Mouse (Mus musculus): ENCODE measurements at regions not wholly inside any gene's neighbourhood (a gene's known extent, or its start where the extent isn't known, plus 50 kb on each side); places are given as distances from the start of the nearest gene placed in this dataset.
"Not testable (repeated sequence)": the region's sequence is repeated elsewhere in the genome, so short reads cannot be mapped to it uniquely, and the experiment has no call there.

- DNase-seq (ENCODE audit: low spot score) = no peak
Measured at GRCm38 (mm10) chr10:70866737-70867136, 211.0 kb upstream of the Phyhipl start.

GRCm38 (mm10) chr10:70864650-70865049 lies 208.9 kb upstream of the Phyhipl start:
- DNase-seq (ENCODE audit: low spot score) = no peak

GRCm38 (mm10) chr10:70862022-70862335 lies 206.2 kb upstream of the Phyhipl start:
- no peak for DNase-seq (ENCODE audit: low spot score)

- DNase-seq (ENCODE audit: low spot score) = no peak
Measured at GRCm38 (mm10) chr10:70861131-70862021, 205.6 kb upstream of the Phyhipl start.

- DNase-seq (ENCODE audit: low spot score) = no peak
Measured at GRCm38 (mm10) chr10:70857155-70857820, 201.5 kb upstream of the Phyhipl start.

- DNase-seq (ENCODE audit: low spot score) = no peak
Measured at GRCm38 (mm10) chr10:70855948-70856347, 200.2 kb upstream of the Phyhipl start.

GRCm38 (mm10) chr10:70853614-70854013 lies 197.8 kb upstream of the Phyhipl start:
- DNase-seq (ENCODE audit: low spot score) = no peak

- DNase-seq (ENCODE audit: low spot score) = no peak
Measured at GRCm38 (mm10) chr10:70848141-70848540, 192.4 kb upstream of the Phyhipl start.

- no peak for DNase-seq (ENCODE audit: low spot score)
Measured at GRCm38 (mm10) chr10:70847341-70847882, 191.6 kb upstream of the Phyhipl start.

GRCm38 (mm10) chr10:70846281-70847168 lies 190.8 kb upstream of the Phyhipl start:
- no peak for DNase-seq (ENCODE audit: low spot score)

GRCm38 (mm10) chr10:70843848-70844247 lies 188.1 kb upstream of the Phyhipl start:
- DNase-seq (ENCODE audit: low spot score) = no peak

GRCm38 (mm10) chr10:70842176-70842838 lies 186.5 kb upstream of the Phyhipl start:
- no peak for DNase-seq (ENCODE audit: low spot score)

GRCm38 (mm10) chr10:70841179-70841578 lies 185.4 kb upstream of the Phyhipl start:
- not testable (repeated sequence) for DNase-seq (ENCODE audit: low spot score)

GRCm38 (mm10) chr10:70838147-70838546 lies 182.4 kb upstream of the Phyhipl start:
- DNase-seq (ENCODE audit: low spot score) = no peak

GRCm38 (mm10) chr10:70837326-70837725 lies 181.6 kb upstream of the Phyhipl start:
- no peak for DNase-seq (ENCODE audit: low spot score)

- no peak for DNase-seq (ENCODE audit: low spot score)
Measured at GRCm38 (mm10) chr10:70832616-70833015, 176.9 kb upstream of the Phyhipl start.

- DNase-seq (ENCODE audit: low spot score) = no peak
Measured at GRCm38 (mm10) chr10:70828217-70828616, 172.5 kb upstream of the Phyhipl start.

GRCm38 (mm10) chr10:70827522-70827921 lies 171.8 kb upstream of the Phyhipl start:
- DNase-seq (ENCODE audit: low spot score) = not testable (repeated sequence)

- DNase-seq (ENCODE audit: low spot score) = no peak
Measured at GRCm38 (mm10) chr10:70826706-70827105, 170.9 kb upstream of the Phyhipl start.

- no peak for DNase-seq (ENCODE audit: low spot score)
Measured at GRCm38 (mm10) chr10:70825451-70825850, 169.7 kb upstream of the Phyhipl start.

- peak; percentile 71 for DNase-seq (ENCODE audit: low spot score)
Measured at GRCm38 (mm10) chr10:70824461-70824860, 168.7 kb upstream of the Phyhipl start.
